Mouse (Mus musculus) midbrain, postnatal 0 days (tissue): ENCODE measurements at regions not wholly inside any gene's neighbourhood (a gene's known extent, or its start where the extent isn't known, plus 50 kb on each side); places are given as distances from the start of the nearest gene placed in this dataset.
A peak's percentile ranks its signal among the peaks of the same experiment; 100 is the strongest.

Source experiments
- ATAC-seq: fragments of 200-750 bp; cut with Nextera tagmentation; 2 replicates; pipeline ENCODE4 v1.8.0; 2017; ENCODE audit warnings: moderate number of reproducible peaks, mild to moderate bottlenecking, moderate TSS enrichment, moderate library complexity; ENCODE audit not compliant: low FRiP score
- DNase-seq: peaks from one replicate; pipeline ENCODE4 v3.0.0-alpha.2; 2015; ENCODE audit warnings: low spot score
- H3K27ac ChIP-seq: fragments of 300-500 bp; sonication (generic); 2 replicates; pipeline ENCODE4 v1.5.1; 2014; ENCODE audit warnings: low read depth, mild to moderate bottlenecking, low read length, mixed read lengths
- H3K27me3 ChIP-seq: fragments of 300-500 bp; sonication (generic); 2 replicates; pipeline ENCODE4 v1.6.1; 2014; ENCODE audit warnings: low read length, control low read depth, mixed read lengths; ENCODE audit not compliant: insufficient read depth
- H3K36me3 ChIP-seq: fragments of 300-500 bp; sonication (generic); 2 replicates; pipeline ENCODE4 v1.6.1; 2014; ENCODE audit warnings: low read length, control low read depth, mixed read lengths; ENCODE audit not compliant: insufficient read depth
- H3K4me1 ChIP-seq: fragments of 300-500 bp; sonication (generic); 2 replicates; pipeline ENCODE4 v1.6.1; 2014; ENCODE audit warnings: mild to moderate bottlenecking, control low read depth, antibody characterized with exemption, low read length, mixed read lengths; ENCODE audit not compliant: insufficient read depth
- H3K4me2 ChIP-seq: fragments of 300-500 bp; sonication (generic); 2 replicates; pipeline ENCODE4 v1.6.1; 2014; ENCODE audit warnings: low read depth, mild to moderate bottlenecking, low read length, mixed read lengths; ENCODE audit not compliant: poor library complexity, severe bottlenecking
- H3K4me3 ChIP-seq: fragments of 300-500 bp; sonication (generic); 2 replicates; pipeline ENCODE4 v1.5.1; 2014; ENCODE audit warnings: low read depth, mild to moderate bottlenecking, low read length, moderate library complexity
- H3K9ac ChIP-seq: fragments of 300-500 bp; sonication (generic); replicated peaks from 2 replicates; pipeline ENCODE4 v1.6.1; 2014; ENCODE audit warnings: mild to moderate bottlenecking, low read length, moderate library complexity, mixed read lengths; ENCODE audit not compliant: poor library complexity, severe bottlenecking
- H3K9me3 ChIP-seq: fragments of 300-500 bp; sonication (generic); 2 replicates; pipeline ENCODE4 v1.6.1; 2016; ENCODE audit warnings: low read length, control low read depth
- CTCF ChIP-seq: IDR thresholded peaks from 2 replicates; pipeline ENCODE4 v1.5.1; 2016; ENCODE audit warnings: antibody characterized with exemption, mild to moderate bottlenecking
- whole genome bisulfite sequencing: fragments of 180-500 bp; shearing (Covaris S2); extraction: QIAGEN DNeasy Blood & Tissue Kit; methylation state at CpG from one replicate; pipeline ENCODE4 v1.1.7; 2014; 5-methylcytosine and 5-hydroxymethylcytosine counted together

GRCm38 (mm10) chr1:164714905-164715304 lies 81.5 kb upstream of the Dpt start:
- Histone ChIP-seq H3K9ac (no peak overlapping the region), H3K4me1 (no peaks in the 10 kb centered on the region), H3K36me3 (no peaks in the 10 kb centered on the region), H3K27me3 (no peaks in the 10 kb centered on the region), H3K9me3 (no peaks in the 10 kb centered on the region), H3K4me3 (no peak overlapping the region), H3K4me2 (no peak overlapping the region), H3K27ac (no peak overlapping the region)
- no peak for DNase-seq
- WGBS, result 81% methylated on average over 2 of the region's 2 CpGs
- no peak for ATAC-seq
- no peak for TF ChIP-seq CTCF

- Histone ChIP-seq H3K4me1 (no peaks in the 10 kb centered on the region), H3K27me3 (no peaks in the 10 kb centered on the region), H3K4me2 (no peak overlapping the region), H3K4me3 (no peak overlapping the region), H3K36me3 (no peaks in the 10 kb centered on the region), H3K27ac (no peak overlapping the region), H3K9me3 (no peaks in the 10 kb centered on the region), H3K9ac (no peak overlapping the region)
- no peak for ATAC-seq
- WGBS, result 70% methylated on average over 4 of the region's 4 CpGs
- TF ChIP-seq CTCF, result no peak
- DNase-seq, result no peak
Measured at GRCm38 (mm10) chr1:164713798-164714551, 82.5 kb upstream of the Dpt start.

- ATAC-seq (no peak), DNase-seq (no peak)
- no peak overlapping the region for H3K27ac ChIP-seq
- 86% methylated on average over 3 of the region's 3 CpGs for WGBS
- TF ChIP-seq CTCF, result no peak
- no peaks in the 10 kb centered on the region for H3K36me3 ChIP-seq
- H3K4me1 ChIP-seq, result no peaks in the 10 kb centered on the region
- H3K4me2 ChIP-seq, result no peak overlapping the region
- no peak overlapping the region for H3K9ac ChIP-seq
- no peaks in the 10 kb centered on the region for H3K27me3 ChIP-seq
- no peak overlapping the region for H3K4me3 ChIP-seq
- no peaks in the 10 kb centered on the region for H3K9me3 ChIP-seq
Measured at GRCm38 (mm10) chr1:164712514-164712913, 83.9 kb upstream of the Dpt start.

GRCm38 (mm10) chr1:164704397-164705091 lies 91.9 kb upstream of the Dpt start:
- DNase-seq (peak; percentile 75), ATAC-seq (peak; percentile 88)
- Histone ChIP-seq H3K27me3 (no peaks in the 10 kb centered on the region), H3K9me3 (no peaks in the 10 kb centered on the region), H3K4me1 (0 out of 2 replicates have a peak, but pooled peaks cover 4% of the 10 kb centered on the region), H3K4me2 (no peak overlapping the region), H3K9ac (no peak overlapping the region), H3K36me3 (no peaks in the 10 kb centered on the region), H3K4me3 (no peak overlapping the region), H3K27ac (no peak overlapping the region)
- 31% methylated on average over 11 of the region's 11 CpGs for WGBS
- no peak for TF ChIP-seq CTCF

GRCm38 (mm10) chr1:164703560-164704131 lies 92.8 kb upstream of the Dpt start:
- Histone ChIP-seq H3K4me3 (no peak overlapping the region), H3K4me1 (0 out of 2 replicates have a peak, but pooled peaks cover 4% of the 10 kb centered on the region), H3K27ac (no peak overlapping the region), H3K4me2 (no peak overlapping the region), H3K9ac (no peak overlapping the region), H3K27me3 (no peaks in the 10 kb centered on the region), H3K36me3 (no peaks in the 10 kb centered on the region), H3K9me3 (no peaks in the 10 kb centered on the region)
- WGBS, result 73% methylated on average over 4 of the region's 4 CpGs
- no peak for TF ChIP-seq CTCF
- DNase-seq (no peak), ATAC-seq (no peak)

- DNase-seq (no peak), ATAC-seq (no peak)
- Histone ChIP-seq H3K36me3 (no peaks in the 10 kb centered on the region), H3K4me3 (no peak overlapping the region), H3K4me1 (no peaks in the 10 kb centered on the region), H3K4me2 (no peak overlapping the region), H3K9ac (no peak overlapping the region), H3K27ac (no peak overlapping the region), H3K9me3 (no peaks in the 10 kb centered on the region), H3K27me3 (no peaks in the 10 kb centered on the region; the same call in 1 of the 2 replicates)
- TF ChIP-seq CTCF, result no peak
- 95% methylated on average over 1 of the region's 1 CpGs for WGBS
Measured at GRCm38 (mm10) chr1:164690055-164690454, 106.4 kb upstream of the Dpt start.
